In the genomic region with DNA sequence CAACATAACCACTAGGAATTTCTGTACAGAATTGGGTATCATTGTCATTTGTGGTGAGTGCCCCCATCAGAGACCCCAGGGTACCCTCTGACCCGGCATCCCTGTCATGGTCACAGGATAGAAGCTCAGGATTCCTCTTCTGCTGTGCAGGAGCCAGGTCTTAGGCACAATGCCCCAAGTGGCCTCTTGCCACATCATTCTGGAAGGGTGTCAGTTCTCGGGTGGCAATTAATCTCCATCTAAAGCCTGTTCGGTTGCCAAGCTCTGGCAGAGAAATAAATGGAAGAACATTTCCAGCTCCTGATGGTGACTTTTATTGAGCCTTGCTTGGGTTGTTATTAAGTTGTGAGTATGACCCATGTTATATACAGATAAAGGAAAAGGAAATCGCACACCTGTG, we compare ENCODE assay signal across 17 mouse cellular contexts.
A peak's percentile ranks its signal among the peaks of the same experiment; 100 is the strongest.
DNase-seq lines count a peak whose midpoint lies in the region.
"Had no signal": no experiment of that assay in that cellular context is flagged by ENCODE, and none has a peak within 500 bp of the region (broad histone marks: within the 10 kb centered on the region; RNA-seq: fewer than 3 reads in every experiment).

No protein-coding gene starts in this region.

- DNase-seq in heart, adult 11 months = peak; percentile 49
- DNase-seq in heart, postnatal 4 days = no peak
- DNase-seq in cerebellum, adult 18-20 months = peak; percentile 66 to 67
- peak; percentile 72 for DNase-seq in cerebellum, adult 9-10 months
- peak; percentile 59 to 67 for DNase-seq in cerebellum, postnatal 36 days
- DNase-seq in frontal cortex, postnatal 14 days (ENCODE audit: low spot score in 2 of 2) = no peak
- no peak for DNase-seq in T-cell, adult 2 months (ENCODE audit: low spot score)
- DNase-seq: adrenal gland, postnatal 25 days; B cell, adult 2 months; heart, postnatal 14 days; kidney, adult 2 months; kidney, postnatal 4 days; liver, postnatal 0 days; lung, postnatal 36 days; right cerebral cortex, postnatal 25 days; thymus, adult 18-20 months; thymus, postnatal 25 days had no signal

Comparison
In these comparisons a context has a peak if more than half of its experiments do, and no peak if none do; other contexts are left out.
1. DNase-seq: peak in heart, adult 11 months (single experiment), cerebellum, adult 18-20 months (2 of 2), cerebellum, adult 9-10 months (single experiment) and cerebellum, postnatal 36 days (2 of 2); none in heart, postnatal 4 days (single experiment), frontal cortex, postnatal 14 days (0 of 2) and T-cell, adult 2 months (single experiment).